Mouse (Mus musculus): ENCODE data around the gene Gata1.
A peak's percentile ranks its signal among the peaks of the same experiment; 100 is the strongest.
"Not testable (repeated sequence)": the region's sequence is repeated elsewhere in the genome, so short reads cannot be mapped to it uniquely, and the experiment has no call there.

- TF ChIP-seq MYC (IDR thresholded peaks at IDR 0.05; ENCODE audit: low read depth, low read length); NRF1 (IDR thresholded peaks at IDR 0.05; ENCODE audit: low read depth, low read length); MAX (IDR thresholded peaks at IDR 0.05; ENCODE audit: low read length); EP300 (IDR thresholded peaks at IDR 0.05; ENCODE audit: low read length); IRF4 (IDR thresholded peaks at IDR 0.05; ENCODE audit: low read depth, low read length); POLR2A (IDR thresholded peaks at IDR 0.05; ENCODE audit: low read depth, low read length); E2F4 (IDR thresholded peaks at IDR 0.05; ENCODE audit: insufficient replicate concordance, low read depth, low read length); HCFC1 (IDR thresholded peaks at IDR 0.05; ENCODE audit: low read depth, low read length); ZC3H11A (IDR thresholded peaks at IDR 0.05; ENCODE audit: low read depth, low read length); TBP (conservative IDR thresholded peaks at IDR 0.05; ENCODE audit: low read depth, low read length); CHD2 (IDR thresholded peaks at IDR 0.05; ENCODE audit: low read length); SIN3A (IDR thresholded peaks at IDR 0.05; ENCODE audit: low read length): not testable (repeated sequence)
- peak in 1 of 2 experiments; percentile 55; a peak in 2 of 4 replicates for TF ChIP-seq CTCF (conservative IDR thresholded peaks at IDR 0.05 in 1 of 2, IDR thresholded peaks at IDR 0.05 in 1 of 2; ENCODE audit: low read depth in 2 of 2, low read length in 2 of 2)
These were observed 59.9 kb downstream of the Gata1 start for GRCm38 (mm10) chrX:7917960-7918359.
